Mouse (Mus musculus) adrenal gland, adult 2 months (tissue): Measurements from ENCODE around the gene Ccng2. TPM values are rescaled to one million over a fixed set of nuclear protein-coding genes. Genes with fewer than 3 reads are reported as not detected.

Experiments used
- DNase-seq: peaks from one replicate; pipeline ENCODE4 v3.0.0; 2021
- polyA plus RNA-seq: library from polyadenylated mRNA; depleted of rRNA; stranded (reverse); fragments of >200 nt; gene quantifications from 2 replicates; pipeline ENCODE4 v1.2.3, GENCODE M21; 2012
- total RNA-seq, 2 experiments: library from RNA; stranded (reverse); gene quantifications; 2 replicates each; pipeline ENCODE4 v1.2.3; 2021

Ccng2 gene
- total and polyA plus RNA-seq, 3 experiments = 19.0 to 56.3 (median 30.9) TPM

GRCm38 (mm10) chr5:93263396-93264075, 3.5 kb upstream of the Ccng2 start:
- DNase-seq = peak; percentile 18

- no peak for DNase-seq
Measured at GRCm38 (mm10) chr5:93264136-93264700, 2.8 kb upstream of the Ccng2 start.

DNA sequence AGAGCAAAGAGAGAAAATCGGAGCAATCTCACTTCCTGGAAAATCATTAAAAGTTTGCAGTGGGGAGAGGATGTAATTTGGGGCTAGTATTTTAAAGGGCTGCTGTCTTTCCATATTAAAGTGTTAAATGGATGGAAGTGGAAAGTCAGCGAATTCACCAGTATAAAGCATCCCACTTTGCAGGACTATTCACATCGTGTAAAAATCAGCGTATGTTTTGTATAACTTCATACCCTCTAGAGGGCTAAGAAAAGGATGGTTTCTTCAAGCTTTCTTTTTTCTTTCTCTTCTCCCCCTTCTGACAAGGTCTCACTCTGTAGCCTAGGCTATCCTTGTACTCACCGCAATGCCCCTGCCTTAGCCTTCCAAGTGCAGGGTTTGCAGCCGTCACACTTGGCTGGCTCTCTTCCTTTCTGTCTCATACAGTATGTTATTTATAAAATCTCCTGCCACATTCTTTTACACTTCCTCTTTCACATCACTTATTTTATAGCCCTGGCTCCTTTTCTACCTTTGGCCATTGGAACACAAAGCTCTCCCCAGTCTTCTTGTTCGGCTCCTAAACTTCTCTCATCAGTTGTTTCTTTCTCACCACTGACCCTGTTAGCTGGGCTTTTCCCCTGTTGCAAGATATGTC, 1.8 kb upstream of the Ccng2 start:
- no peak for DNase-seq

DNA sequence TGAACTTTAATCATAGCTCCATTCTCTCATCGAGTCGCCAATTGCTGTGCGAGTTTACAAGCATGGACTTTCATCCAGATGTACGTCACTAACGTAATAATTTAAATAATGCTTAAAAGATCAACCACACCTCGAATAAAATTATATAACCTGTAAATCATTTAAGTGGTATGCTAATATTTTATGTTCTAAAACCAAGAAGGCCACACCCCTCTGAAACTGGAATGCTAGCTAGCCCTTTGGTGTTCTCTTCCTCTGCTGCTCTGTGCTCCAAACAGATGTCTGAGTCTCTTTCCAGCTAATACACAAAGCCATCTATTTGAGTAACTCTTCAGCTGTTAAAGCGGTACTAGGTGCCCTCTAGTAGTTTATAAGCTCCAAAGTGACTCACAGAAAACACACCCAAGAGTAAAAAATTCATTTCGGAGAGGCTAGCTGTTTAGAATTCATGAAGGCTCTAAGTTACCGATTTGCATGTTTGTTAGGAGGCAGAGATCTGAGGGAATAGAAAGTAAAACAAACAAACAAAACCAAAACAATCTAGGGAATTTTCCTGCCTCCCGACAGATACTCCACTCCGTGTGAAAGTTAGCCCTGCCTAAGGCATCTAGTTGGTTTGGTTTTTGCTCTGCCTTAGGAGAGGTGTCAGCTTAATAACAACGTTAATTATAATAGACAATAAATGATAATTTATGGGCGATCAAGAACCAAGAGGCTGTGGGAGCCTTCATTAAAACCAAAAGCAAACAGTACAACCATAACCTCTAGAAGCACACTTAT, 1.1 kb upstream of the Ccng2 start:
- DNase-seq = no peak

DNA sequence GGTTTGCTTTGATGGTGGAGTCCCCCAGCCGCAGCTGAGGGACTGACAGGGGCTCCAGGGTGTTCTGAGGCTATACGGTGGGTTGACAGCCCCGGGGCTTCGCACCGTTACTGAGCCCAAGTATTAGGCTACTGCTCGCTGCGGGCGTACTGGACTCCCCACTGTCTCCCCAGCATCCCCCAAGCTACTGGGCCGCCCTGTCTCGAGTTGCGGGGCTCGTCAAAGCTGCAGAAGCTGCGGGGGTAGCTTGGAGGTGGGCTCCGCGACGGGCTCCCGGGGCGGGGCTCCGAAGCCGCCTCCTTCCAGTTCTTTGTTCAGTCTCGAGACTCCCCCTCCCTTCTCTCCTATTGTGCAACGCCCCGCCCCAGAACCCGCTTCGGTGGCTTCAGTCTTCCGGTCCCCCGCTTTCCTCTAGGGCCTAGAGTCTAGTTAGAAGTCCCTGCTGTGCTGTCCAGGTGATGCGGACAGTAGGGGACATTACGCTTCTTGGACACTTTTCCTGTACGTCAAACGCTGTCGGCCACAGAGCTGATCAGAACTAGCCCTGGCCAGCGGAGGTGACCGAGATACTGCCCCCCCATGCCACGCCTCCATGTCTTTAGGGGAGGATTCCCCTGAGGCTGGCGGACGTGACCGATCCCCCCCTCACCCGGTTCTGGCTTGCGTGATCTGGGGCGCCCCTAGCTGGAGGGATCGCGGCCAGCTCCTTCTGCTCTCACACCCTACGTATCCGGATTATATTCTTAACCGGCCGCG, 972 bp downstream of the Ccng2 start:
- peak; percentile 90 for DNase-seq

DNA sequence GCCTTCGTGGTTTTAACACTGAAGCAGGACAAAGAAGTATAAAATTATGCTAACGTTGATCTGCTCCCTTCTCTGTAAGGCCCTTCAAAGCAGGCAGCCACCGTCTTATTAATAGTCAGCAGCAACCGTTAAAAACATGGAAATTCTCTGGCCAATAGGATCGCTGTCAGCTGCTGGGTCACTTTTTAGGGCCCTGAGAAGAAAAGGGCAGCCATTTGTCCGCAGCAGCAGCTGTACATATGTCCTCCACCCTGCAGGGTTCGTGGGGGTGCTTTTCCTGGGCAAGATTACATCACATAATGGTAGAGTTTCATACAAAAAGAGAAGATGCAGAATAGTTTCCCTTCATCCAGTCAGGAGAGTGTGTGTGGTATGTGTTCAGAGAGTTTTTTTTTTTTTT, 3.0 kb downstream of the Ccng2 start:
- no peak for DNase-seq

DNA sequence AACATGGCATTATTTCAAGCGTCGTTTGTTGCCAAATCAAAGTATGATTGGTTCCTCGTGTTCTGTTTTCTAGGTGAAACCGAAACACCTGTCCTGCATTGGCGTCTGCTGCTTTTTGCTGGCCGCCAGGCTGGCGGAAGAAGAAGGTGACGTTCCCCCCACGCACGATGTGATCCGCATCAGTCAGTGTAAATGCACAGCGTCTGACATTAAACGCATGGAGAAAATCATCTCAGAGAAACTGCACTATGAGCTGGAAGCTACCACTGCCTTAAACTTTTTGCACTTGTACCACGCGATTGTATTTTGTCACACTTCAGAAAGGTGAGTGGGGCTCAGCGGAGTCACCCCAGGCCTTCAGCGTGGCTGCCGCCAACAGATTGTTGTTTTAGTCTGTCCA, 3.7 kb downstream of the Ccng2 start:
- DNase-seq = no peak

- peak; percentile 56 for DNase-seq
Measured at GRCm38 (mm10) chr5:93282446-93283107, 15.5 kb downstream of the Ccng2 start.

- no peak for DNase-seq
Measured at GRCm38 (mm10) chr5:93283109-93283508, 16.1 kb downstream of the Ccng2 start.

DNA sequence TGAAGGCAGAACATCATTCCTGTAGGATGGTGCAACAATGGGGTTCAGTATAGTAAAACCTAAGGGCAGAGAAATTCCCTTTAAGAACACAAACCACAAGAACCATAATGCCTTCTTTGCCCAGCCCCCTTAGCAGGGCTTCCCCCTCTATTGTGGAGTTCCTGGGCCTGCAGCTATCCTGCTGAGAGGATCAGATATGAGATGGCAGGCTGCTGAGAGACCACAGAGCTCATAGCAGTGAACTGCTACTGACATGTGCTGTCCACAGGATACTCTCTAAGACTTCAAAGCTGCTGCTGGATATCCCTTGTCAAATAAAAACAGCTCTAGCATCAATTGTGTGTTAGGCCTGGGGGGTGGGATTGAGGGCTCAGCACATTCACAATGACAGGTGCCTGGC, 21.5 kb downstream of the Ccng2 start:
- no peak for DNase-seq

- no peak for DNase-seq
Measured at GRCm38 (mm10) chr5:93290282-93290681, 23.2 kb downstream of the Ccng2 start.

DNA sequence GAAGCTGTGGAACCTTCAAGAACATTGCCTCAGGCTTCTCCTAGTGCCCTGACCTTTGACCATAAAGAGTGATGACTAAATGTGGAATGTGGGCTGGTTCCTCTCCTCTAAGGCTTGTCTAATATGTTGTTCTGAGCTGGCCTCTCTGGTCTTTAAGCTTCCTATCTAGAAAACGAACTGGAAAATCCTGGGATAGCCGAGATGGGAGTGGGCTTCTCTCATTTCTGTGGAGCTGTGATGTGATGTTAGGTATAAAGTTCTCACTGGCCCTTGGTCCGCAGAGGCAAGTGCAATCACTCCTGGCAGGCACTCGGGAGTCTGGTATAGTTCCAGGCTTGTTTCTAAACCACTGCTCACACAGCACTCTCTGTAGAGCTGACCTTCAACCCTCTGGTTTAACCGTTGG, 29.3 kb downstream of the Ccng2 start:
- DNase-seq = peak; percentile 63

DNA sequence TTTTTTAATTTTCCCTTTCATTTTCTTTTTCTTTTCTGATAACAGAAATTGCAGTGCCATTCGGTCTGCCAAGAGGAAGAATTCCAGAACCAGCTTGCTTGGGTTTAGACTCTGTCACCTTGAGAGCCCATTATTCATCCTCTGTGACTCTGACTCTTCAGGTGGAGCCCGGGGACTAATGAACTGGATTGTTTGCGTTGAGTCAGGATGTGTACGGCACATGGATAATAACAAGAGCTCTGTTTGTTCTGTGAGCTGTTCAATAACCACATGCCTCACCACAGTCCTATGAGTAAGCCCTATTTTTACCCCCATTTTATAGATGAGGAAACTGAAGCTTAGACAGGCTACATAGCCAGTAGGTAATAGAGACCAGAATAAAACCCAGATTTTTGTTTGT, 29.7 kb downstream of the Ccng2 start:
- no peak for DNase-seq

DNA sequence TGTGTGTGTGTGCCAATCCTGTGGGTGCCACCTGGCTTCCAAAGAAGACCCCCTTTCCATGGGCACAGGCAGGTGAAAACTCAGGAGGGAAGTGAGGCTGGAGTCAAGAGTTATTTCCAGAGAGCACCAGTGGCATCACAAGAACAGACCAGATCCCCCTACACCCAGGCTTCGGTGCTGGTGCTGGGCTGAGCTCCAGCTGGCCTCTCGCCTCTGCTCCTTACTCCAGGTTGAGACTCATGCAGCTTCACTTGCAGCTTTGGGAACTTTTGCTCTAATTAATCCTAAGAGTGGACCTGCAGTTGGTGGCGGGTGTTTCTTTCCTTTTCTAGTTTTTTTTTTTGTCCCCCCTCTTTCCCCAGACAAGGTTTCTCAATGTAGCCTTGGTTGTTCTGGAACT, 30.3 kb downstream of the Ccng2 start:
- DNase-seq = peak; percentile 29

DNA sequence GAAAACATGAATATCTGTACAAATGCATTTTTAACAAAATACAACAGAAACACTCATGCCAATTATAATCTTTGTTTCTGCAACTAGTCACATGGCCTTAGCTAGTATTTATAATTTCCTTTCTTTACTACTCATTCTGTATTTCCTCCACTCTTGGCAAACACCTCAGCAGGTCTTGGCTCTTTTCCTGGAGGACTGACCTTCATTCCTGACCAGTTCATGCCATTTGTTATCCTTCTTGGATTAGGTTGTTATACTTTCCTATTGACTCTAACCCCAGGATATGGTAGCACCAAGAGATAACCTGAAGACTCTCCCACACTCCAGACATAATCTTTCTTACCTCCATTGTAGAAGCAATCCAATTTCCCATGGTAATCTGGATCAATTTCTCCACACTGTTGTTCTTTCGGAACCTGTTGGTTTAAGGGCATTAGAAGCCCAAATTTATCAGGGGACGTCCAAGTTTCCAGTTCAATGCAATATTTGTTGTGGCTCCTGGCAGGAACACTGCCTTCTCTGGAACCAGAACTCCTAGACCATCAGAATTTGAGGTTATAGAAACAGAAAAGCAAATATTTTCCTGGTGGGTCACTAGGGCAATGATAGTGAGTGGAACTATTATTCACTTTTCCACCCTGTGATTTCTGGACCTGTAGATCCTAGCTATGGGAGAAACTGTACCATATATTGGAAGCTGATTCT, 38.2 kb downstream of the Ccng2 start:
- peak; percentile 59 for DNase-seq

GRCm38 (mm10) chr5:93308909-93309308, 41.9 kb downstream of the Ccng2 start:
- no peak for DNase-seq

GRCm38 (mm10) chr5:93323320-93324001, 56.4 kb downstream of the Ccng2 start:
- DNase-seq = peak; percentile 6
